Mouse (Mus musculus) heart, postnatal 14 days (tissue): ENCODE data around the gene Bcas3. TPM values are rescaled to one million over a fixed set of nuclear protein-coding genes. Genes with fewer than 3 reads are reported as not detected.

ENCODE experiments used
- DNase-seq, 2 experiments: peaks; one replicate each; pipeline ENCODE4 v3.0.0; 2021 to 2022
- intact Hi-C: fragments of 180-260 bp; cut with DNase I; formaldehyde crosslinking; loops from one replicate; pipeline ENCODE4 v1.15.1; 2025
- total RNA-seq, 2 experiments: library from RNA; stranded (reverse); gene quantifications; 2 replicates each; pipeline ENCODE4 v1.2.3; 2021

Gene Bcas3
- total RNA-seq, 2 experiments from 2014 or later = 33.7 to 39.2 TPM

DNA sequence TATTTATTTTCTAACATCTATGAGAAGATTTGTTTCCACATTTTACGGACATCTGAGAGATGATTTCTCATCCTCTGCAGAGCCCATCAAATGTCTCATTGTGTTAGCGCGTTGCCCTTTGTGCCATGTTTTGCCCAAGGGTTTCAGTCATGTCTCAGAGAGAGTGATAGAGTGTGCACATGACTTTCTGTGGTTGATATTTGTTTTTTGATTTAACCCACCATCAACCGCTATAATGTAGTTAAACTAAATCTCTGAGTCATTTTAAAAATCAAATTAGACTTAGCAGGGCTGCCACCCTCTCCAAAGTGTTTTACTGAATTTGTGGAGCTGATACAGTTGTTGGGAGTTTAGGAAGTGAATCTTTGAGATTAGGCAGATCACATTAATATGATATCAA is 288.5 kb downstream of the Bcas3 start:
- intact Hi-C loops = no loop called here
- no peak for DNase-seq

DNA sequence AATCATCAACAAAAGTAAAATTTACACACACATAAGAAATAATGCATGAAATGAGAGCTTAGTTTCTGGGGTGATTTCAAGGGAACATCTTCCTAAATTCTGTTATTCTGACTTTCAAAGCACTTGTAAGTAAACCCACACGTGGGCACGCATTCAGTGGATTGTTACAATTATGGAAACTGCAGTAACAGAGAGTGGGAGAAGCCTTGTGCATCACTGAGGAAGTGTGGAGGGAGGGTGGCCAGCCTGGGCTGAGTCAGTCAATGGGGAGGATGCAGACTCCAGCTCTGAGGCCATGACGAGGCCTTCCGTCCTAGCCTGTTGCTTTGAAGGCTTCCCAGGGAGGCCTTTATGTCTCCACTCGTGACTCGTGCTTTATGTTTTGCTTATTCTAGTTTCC is 289.6 kb downstream of the Bcas3 start:
- peak in 1 of 2 experiments; percentile 12 for DNase-seq
- intact Hi-C loops = no loop called here

DNA sequence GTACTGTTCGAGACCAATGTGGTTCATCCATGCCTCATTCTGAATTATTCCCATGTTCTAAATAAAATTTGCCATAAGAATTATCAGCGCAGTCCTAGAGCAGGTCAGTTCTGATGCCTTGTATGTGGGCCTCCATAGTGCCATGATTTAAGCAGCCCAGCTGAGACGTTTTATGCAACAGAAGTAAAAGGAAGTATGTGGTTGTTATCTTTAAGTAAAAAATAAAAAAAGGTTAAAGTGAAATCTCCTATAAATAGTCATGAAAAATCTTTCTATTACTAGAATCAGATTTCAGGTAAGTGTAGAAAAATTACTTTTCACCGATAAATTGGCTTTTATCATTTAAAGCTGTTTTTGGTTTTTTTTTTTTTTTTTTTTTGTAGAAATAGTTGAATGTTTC is 290.1 kb downstream of the Bcas3 start:
- intact Hi-C loops = no loop called here
- DNase-seq = no peak

GRCm38 (mm10) chr11:85643479-85644000 is 290.6 kb downstream of the Bcas3 start:
- intact Hi-C loops = no loop called here
- no peak for DNase-seq

GRCm38 (mm10) chr11:85644027-85644747 is 291.2 kb downstream of the Bcas3 start:
- intact Hi-C loops = no loop called here
- peak in 1 of 2 experiments; percentile 14 for DNase-seq

DNA sequence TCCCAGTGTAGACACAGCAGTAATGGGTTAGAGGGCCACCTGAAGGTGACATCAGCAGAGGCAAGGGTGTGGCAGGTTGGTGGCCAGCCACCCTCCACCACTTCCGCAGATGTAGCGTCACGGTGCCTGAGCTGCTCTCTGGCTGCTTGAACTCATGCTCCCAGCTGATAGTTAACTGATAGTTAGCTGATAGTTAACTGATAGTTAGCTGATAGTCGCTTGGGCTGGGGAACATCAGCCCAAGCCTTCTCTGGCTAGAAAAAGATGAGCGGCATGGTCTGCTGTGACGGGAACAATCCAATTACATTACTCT is 291.7 kb downstream of the Bcas3 start:
- intact Hi-C loops = no loop called here
- DNase-seq = no peak

GRCm38 (mm10) chr11:85645152-85645835 is 292.3 kb downstream of the Bcas3 start:
- intact Hi-C loops = no loop called here

GRCm38 (mm10) chr11:85648893-85649292 is 295.9 kb downstream of the Bcas3 start:
- intact Hi-C loops = no loop called here
- DNase-seq = no peak

More at GRCm38 (mm10) chr11:85645152-85645835, 292.3 kb downstream of the Bcas3 start:
- DNase-seq = no peak

DNA sequence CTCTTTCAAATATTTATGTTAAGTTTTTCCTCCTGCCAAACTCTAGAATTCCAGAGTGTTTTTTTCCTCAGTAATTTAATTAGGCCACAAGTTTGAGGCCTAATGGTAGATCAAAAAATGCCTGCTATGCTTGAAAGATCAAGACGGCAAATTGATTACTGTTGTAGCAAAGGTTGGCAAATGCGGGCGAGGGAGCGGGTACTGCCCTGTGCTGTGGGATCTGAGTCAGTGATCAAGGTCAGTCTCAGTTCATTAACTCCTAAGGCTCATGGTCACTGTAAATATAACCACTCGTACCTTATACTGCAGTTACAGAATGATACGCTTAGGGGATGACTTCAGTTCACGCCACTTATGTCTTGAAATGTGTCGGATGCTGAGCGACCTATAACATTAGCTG is 296.4 kb downstream of the Bcas3 start:
- intact Hi-C loops = no loop called here
- DNase-seq = no peak

- DNase-seq = no peak
- intact Hi-C loops = no loop called here
Observed at GRCm38 (mm10) chr11:85657471-85657870, 304.5 kb downstream of the Bcas3 start.

DNA sequence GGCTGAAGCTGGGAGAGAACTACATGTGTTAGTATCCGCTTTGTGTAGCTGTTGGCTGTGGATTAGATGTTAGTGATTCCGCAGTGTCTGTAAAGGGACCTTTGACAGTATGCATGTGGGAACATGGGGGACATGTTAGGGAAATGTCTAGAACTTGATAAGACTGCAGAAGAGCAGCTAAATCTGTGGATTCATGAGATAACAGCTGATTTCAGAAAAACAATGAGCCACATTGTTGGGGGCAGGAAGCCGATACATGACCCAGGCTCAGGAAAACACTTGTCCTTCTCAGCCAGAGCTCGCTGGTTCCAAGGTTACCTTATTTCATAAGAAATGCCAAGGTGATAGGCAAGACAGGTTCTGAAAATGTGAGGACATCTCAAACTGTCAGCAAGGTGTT is 307.3 kb downstream of the Bcas3 start:
- DNase-seq = no peak
- intact Hi-C loops = no loop called here

- intact Hi-C loops = no loop called here
Observed at GRCm38 (mm10) chr11:85667176-85667575, 314.2 kb downstream of the Bcas3 start.

DNA sequence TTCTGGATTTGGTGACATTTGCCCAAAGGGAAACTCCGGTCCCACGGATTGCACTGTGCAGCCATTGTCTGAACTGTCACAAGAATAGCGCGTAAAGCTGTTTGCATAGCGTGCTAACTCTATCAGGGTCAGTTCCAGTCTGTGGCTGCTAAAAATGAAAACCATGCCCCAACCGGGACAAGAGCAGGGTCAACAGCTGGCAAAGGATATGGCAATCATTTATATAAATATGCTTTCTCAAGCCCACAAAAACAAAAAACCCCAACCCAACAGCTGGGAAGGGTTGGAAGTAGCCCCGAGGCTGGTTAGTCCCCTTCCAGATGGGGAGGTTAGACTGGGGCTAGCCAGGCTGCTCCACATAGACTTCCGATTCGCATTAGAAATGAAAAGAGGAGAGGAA is 314.8 kb downstream of the Bcas3 start:
- intact Hi-C loops = no loop called here
- DNase-seq = no peak

More at GRCm38 (mm10) chr11:85667176-85667575, 314.2 kb downstream of the Bcas3 start:
- DNase-seq = no peak

GRCm38 (mm10) chr11:85672881-85673475 is 320.0 kb downstream of the Bcas3 start:
- no peak for DNase-seq
- intact Hi-C loops = no loop called here

- intact Hi-C loops = no loop called here
- DNase-seq = no peak
Observed at GRCm38 (mm10) chr11:85675244-85675643, 322.3 kb downstream of the Bcas3 start.

DNA sequence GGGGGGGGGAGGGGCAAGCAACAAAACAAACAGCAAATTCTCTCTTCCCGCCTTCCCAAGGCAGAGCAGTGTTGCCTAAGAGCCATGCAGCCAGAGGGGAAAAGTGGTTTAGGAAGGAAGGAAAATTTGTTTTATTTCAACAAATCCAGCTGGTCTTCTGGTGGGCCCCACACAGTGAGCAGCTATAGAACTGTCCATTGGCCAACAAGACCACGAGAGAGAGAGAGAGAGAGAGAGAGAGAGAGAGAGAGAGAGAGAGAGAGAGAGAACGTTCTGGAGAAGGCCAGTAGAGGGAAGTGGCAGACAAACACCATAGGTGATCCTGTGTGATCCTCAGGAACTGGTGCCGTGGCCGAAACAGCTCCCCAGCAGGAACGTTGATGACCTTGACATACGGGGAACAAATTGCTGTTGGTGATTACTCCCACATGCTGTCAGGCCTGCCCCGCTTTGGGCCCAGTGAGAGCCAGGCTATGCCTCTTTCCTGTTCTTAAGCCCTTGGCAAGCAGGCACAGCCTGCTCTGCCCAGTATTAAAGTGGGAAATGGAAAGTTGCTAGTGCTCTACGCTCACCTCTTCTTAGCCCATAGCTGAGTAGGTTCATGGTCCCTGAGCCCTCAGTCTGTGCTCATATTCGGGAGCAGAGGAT is 323.5 kb downstream of the Bcas3 start:
- intact Hi-C loops = no loop called here
- DNase-seq = no peak

- DNase-seq = no peak
- intact Hi-C loops = no loop called here
Observed at GRCm38 (mm10) chr11:85678666-85679065, 325.7 kb downstream of the Bcas3 start.

DNA sequence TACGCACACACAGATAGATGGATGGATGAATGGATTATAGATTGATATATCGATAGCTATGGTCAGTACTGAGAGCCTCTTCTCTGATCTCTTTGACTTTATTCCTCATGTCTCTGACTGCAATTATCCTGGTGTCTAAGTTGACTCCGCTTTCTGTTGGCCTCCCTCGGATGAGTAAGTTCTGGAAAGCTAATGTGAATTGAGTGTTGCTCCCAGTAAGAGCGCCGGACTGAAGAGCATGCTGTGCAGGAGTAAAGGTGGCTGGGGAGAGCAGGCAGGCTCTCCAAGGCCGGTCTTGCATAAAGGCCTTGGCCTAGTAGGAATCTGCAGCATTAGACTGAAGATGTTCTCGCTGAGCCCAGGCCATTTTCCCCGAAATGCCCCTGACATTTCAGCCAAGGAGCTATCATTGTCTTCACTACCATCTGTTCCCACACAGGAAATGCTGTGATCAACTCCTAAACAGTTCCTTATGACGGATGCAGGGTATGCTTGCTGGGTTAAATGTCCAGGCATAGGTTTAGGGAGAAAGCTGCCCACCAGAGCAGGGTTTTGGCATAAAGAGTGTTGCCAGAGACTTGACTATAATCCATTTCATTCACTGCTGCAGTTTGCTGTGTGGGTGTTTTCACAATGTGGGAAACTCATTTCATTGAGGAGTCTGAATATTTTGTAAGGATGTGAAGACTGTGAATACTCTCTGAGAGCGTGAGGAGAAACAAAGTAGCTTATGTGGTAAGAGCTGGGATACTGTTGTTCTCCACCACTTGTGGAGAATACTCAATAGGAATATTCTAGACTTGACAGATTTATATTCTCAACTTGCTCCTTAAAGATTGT is 328.8 kb downstream of the Bcas3 start:
- DNase-seq = no peak
- intact Hi-C loops = no loop called here

GRCm38 (mm10) chr11:85684981-85685380 is 332.0 kb downstream of the Bcas3 start:
- intact Hi-C loops = no loop called here
- DNase-seq = no peak

DNA sequence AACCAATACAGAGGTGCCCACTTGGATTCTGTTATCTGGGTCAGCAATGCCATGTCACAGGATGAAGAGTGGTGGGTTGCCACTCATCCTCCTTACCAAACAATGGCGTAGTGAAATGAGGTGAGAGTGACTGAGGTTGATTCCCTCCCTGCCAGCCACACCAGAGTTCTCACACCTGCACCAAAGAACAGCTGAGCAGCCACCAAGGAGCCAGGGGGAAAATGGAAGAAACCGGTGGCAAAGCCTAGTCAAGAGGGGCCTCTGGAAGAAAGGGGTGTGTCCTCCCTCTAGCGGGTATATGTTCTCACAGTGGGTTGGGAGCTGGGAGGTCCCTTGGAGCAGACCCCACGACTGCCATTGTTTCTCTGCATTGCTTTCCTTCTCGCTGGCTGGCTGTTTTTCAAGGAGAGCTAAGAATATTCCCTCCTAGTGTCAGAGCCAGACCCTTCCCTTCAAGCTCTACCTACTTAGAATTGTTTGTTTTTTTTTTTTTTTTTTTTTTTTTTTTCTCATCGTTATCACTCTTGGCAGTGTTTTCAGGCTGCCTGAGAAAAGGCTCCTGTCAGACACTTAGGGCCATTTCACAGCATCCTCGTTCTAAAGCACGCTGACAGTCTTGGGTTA is 335.0 kb downstream of the Bcas3 start:
- intact Hi-C loops = no loop called here
- DNase-seq = no peak
